Mouse (Mus musculus): ENCODE results near the gene Ankrd11. TPM values are rescaled to one million over a fixed set of nuclear protein-coding genes. Genes with fewer than 3 reads are reported as not detected.

The Ankrd11 gene
- total and polyA plus RNA-seq, 2 experiments from 2014 or later = 75.9 to 96.6 TPM

DNA sequence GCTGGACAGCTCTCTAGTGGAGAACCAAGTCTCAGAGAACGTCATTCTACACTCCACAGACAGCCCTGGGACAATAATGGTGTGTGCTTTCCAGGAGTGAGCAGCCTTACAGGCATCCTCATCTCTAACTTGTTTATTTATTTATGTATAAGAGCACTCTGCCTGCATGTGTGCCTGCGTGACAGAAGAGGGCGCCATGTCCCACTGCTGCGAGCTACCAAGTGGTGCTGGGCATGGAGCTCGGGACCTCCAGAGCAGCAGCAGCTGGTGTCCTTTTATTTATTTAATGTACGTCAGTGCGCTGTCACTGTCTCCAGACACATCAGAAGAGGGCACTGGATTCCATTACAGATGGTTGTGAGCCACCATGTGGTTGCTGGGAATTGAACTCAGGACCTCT, 115.3 kb downstream of the Ankrd11 start:
- no peak overlapping the region for H3K27ac ChIP-seq
- H3K4me2 ChIP-seq (ENCODE audit: low read depth, low read length) = no peak overlapping the region
- DNase-seq (ENCODE audit: low spot score) (no peak), ATAC-seq (no peak)
- no peak overlapping the region for H3K4me3 ChIP-seq (ENCODE audit: low read length)
- H3K9ac ChIP-seq (replicated peaks; ENCODE audit: low read length) = no peak overlapping the region
- no peaks in the 10 kb centered on the region for H3K27me3 ChIP-seq (ENCODE audit: insufficient read depth, low read length)
- WGBS = 80% methylated on average over 7 of the region's 7 CpGs
- H3K9me3 ChIP-seq (ENCODE audit: low read length) = no peaks in the 10 kb centered on the region
- no peaks in the 10 kb centered on the region for H3K4me1 ChIP-seq (ENCODE audit: insufficient read depth, low read length)
- TF ChIP-seq CTCF (IDR thresholded peaks at IDR 0.05; ENCODE audit: low read depth) = peak; percentile 30
- no peaks in the 10 kb centered on the region for H3K36me3 ChIP-seq (ENCODE audit: insufficient read depth, low read length)

DNA sequence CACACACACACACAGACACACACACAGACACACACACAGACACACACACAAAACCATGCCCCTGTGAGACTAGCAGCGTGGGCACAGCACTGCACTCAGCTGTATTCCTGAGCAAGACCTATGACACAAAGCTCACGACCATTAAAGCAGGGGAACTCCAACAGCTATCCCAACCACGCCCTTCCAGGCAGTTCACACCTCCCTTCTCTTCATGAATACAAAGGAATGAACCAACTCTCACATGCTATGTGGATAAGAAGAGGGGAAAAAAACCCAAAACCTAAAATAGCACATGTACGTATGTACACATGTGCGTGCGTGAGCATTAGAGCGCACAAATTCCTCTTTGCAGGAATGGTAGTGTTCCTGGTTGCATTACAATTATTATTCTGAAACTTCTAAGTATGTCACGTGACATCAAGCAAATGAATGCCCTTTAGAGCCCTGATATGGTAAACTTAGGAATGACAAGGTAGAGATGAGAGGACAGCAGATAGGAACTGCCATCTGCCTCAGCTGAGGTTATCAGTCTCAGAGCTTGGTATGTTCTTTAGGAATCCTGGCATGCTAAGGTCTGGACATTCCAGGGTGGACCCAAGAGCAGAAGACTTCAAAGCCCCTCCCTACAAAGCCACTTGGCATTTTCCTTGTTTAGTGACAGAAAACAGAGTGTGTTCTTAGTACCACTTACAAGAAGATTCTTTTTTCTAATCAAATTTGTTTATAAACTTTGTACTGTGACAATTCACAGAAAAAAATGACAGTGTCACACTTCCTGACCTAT, 115.9 kb downstream of the Ankrd11 start:
- no peak for ATAC-seq
- no peaks in the 10 kb centered on the region for H3K9me3 ChIP-seq (ENCODE audit: low read length)
- 93% methylated on average over 8 of the region's 8 CpGs for WGBS

DNA sequence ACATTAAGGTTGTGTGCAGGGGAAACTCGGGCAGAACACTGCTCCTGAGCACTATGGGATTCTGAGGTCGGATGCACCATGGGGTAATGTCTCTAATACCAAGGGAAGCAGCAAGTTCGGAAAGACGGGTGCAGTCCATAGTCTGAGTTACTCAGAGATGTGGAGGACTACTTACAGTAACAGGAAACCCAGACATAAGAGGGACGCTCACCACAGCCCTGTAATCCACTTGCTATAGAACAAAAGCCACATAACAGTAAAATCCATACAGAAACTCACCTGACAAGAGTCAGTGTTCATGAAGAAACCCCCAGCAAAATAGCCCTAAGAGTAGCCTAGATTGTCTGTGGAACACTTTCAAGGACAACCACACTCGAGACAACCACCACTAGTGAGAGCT, 118.0 kb downstream of the Ankrd11 start:
- Histone ChIP-seq H3K9ac (replicated peaks; ENCODE audit: low read length) (no peak overlapping the region), H3K4me1 (ENCODE audit: insufficient read depth, low read length) (peaks cover 2% of the 10 kb centered on the region; the same call in 1 of the 2 replicates), H3K36me3 (ENCODE audit: insufficient read depth, low read length) (no peaks in the 10 kb centered on the region), H3K27ac (no peak overlapping the region; the same call in 1 of the 2 replicates), H3K4me3 (ENCODE audit: low read length) (no peak overlapping the region), H3K4me2 (ENCODE audit: low read depth, low read length) (no peak overlapping the region), H3K27me3 (ENCODE audit: insufficient read depth, low read length) (no peaks in the 10 kb centered on the region), H3K9me3 (ENCODE audit: low read length) (no peaks in the 10 kb centered on the region)
- 79% methylated on average over 6 of the region's 6 CpGs for WGBS
- no peak for TF ChIP-seq CTCF (IDR thresholded peaks at IDR 0.05; ENCODE audit: low read depth)
- ATAC-seq (no peak), DNase-seq (ENCODE audit: low spot score) (no peak)

More for the DNA sequence above, 115.9 kb downstream of the Ankrd11 start:
- Histone ChIP-seq H3K27ac (no peak overlapping the region), H3K9ac (replicated peaks; ENCODE audit: low read length) (no peak overlapping the region), H3K4me2 (ENCODE audit: low read depth, low read length) (no peak overlapping the region), H3K27me3 (ENCODE audit: insufficient read depth, low read length) (no peaks in the 10 kb centered on the region), H3K4me1 (ENCODE audit: insufficient read depth, low read length) (no peaks in the 10 kb centered on the region; the same call in 1 of the 2 replicates), H3K4me3 (ENCODE audit: low read length) (no peak overlapping the region), H3K36me3 (ENCODE audit: insufficient read depth, low read length) (no peaks in the 10 kb centered on the region)
- no peak for DNase-seq (ENCODE audit: low spot score)
- TF ChIP-seq CTCF (IDR thresholded peaks at IDR 0.05; ENCODE audit: low read depth) = no peak

DNA sequence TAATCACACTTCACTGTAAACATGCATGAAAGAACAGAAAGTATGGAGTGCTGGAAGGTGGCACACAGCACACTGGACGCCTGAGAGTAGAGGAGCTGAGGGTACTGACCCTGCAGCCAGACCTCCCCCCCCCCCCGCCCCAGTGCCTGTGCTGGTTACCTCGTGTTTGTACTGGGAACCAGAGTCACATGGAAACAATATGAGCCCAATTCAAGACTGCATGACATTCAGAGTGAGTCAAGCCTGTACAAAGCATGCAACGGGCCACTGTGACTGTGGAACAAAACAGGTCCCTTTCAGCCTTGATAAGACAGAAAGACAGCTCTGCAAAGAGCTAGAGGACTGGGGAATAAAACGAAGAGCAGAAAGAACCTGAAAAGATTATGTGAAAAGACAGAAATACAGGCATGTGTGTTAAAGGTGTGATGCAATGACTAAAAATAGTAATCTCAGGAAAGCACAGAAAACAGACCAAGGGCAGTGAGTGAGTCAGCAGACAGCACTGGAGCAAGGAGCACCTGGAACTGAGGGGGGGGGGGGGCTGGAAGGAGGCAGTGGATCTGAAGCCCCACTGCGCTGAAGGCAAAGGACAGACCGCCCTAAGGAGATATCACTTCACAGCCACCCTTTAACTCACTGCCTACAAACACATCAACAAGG, 118.5 kb downstream of the Ankrd11 start:
- peaks cover 4% of the 10 kb centered on the region; the same call in 1 of the 2 replicates for H3K4me1 ChIP-seq (ENCODE audit: insufficient read depth, low read length)
- TF ChIP-seq CTCF (IDR thresholded peaks at IDR 0.05; ENCODE audit: low read depth) = no peak
- no peaks in the 10 kb centered on the region for H3K36me3 ChIP-seq (ENCODE audit: insufficient read depth, low read length)
- ATAC-seq (no peak), DNase-seq (ENCODE audit: low spot score) (no peak)
- H3K4me3 ChIP-seq (ENCODE audit: low read length) = no peak overlapping the region
- H3K9me3 ChIP-seq (ENCODE audit: low read length) = no peaks in the 10 kb centered on the region
- 51% methylated on average over 7 of the region's 7 CpGs for WGBS
- H3K27me3 ChIP-seq (ENCODE audit: insufficient read depth, low read length) = no peaks in the 10 kb centered on the region
- H3K27ac ChIP-seq = no peak overlapping the region; the same call in 1 of the 2 replicates
- H3K4me2 ChIP-seq (ENCODE audit: low read depth, low read length) = no peak overlapping the region
- no peak overlapping the region for H3K9ac ChIP-seq (replicated peaks; ENCODE audit: low read length)

DNA sequence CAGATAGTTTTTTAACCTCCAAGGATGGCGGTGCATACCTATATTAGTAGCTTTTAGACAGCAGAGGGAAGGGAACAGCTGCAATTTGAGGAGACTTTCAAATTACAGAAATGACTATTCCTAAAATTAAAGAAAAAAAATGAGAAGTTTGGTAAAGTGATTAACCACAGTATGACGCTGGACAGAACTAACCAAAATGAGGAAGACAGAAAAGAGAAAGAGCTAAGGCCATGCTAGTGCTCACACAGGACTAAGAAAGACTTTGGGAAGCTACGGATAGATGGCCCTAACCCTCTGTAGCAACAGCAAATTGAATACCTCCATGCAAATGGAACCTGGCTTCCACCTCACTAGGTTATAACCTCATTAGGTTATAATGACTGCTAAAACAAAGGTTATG, 119.1 kb downstream of the Ankrd11 start:
- H3K36me3 ChIP-seq (ENCODE audit: insufficient read depth, low read length) = no peaks in the 10 kb centered on the region
- ATAC-seq (no peak), DNase-seq (ENCODE audit: low spot score) (no peak)
- H3K4me2 ChIP-seq (ENCODE audit: low read depth, low read length) = no peak overlapping the region
- no peaks in the 10 kb centered on the region for H3K27me3 ChIP-seq (ENCODE audit: insufficient read depth, low read length)
- TF ChIP-seq CTCF (IDR thresholded peaks at IDR 0.05; ENCODE audit: low read depth) = no peak
- no peak overlapping the region for H3K27ac ChIP-seq
- H3K9me3 ChIP-seq (ENCODE audit: low read length) = no peaks in the 10 kb centered on the region
- WGBS = 85% methylated on average over 3 of the region's 3 CpGs
- no peak overlapping the region for H3K9ac ChIP-seq (replicated peaks; ENCODE audit: low read length)
- H3K4me3 ChIP-seq (ENCODE audit: low read length) = no peak overlapping the region
- H3K4me1 ChIP-seq (ENCODE audit: insufficient read depth, low read length) = peaks cover 10% of the 10 kb centered on the region; the same call in 1 of the 2 replicates

DNA sequence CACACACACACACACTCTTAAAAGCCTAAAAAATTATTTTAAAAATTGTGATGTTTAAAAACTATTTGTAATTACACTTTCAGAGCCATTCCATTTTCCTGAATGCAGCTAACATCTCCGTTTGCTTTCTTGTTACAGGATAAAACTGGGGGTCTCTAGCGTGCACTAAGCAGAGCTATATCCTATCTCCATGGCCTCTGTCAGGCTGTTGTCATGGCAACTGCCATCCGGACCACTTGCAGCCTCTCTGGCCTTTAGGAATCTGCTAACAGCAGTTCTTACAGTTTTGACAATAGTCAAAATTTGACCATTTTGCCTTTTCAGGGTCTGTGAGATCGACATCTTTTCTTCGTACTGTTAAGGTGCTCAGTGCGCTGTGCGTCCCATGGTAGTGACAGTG, 121.2 kb downstream of the Ankrd11 start:
- no peaks in the 10 kb centered on the region for H3K36me3 ChIP-seq (ENCODE audit: insufficient read depth, low read length)
- no peak overlapping the region for H3K27ac ChIP-seq
- peaks cover 10% of the 10 kb centered on the region for H3K4me1 ChIP-seq (ENCODE audit: insufficient read depth, low read length)
- H3K4me2 ChIP-seq (ENCODE audit: low read depth, low read length) = 0 out of 2 replicates have a peak overlapping the region, but pooled peaks have one; percentile 8
- ATAC-seq = no peak
- H3K9me3 ChIP-seq (ENCODE audit: low read length) = no peaks in the 10 kb centered on the region
- H3K27me3 ChIP-seq (ENCODE audit: insufficient read depth, low read length) = no peaks in the 10 kb centered on the region
- TF ChIP-seq CTCF (IDR thresholded peaks at IDR 0.05; ENCODE audit: low read depth) = no peak
- WGBS = 48% methylated on average over 7 of the region's 7 CpGs
- H3K9ac ChIP-seq (replicated peaks; ENCODE audit: low read length) = no peak overlapping the region
- H3K4me3 ChIP-seq (ENCODE audit: low read length) = no peak overlapping the region
- DNase-seq (ENCODE audit: low spot score) = peak; percentile 56
